Mouse (Mus musculus) liver, embryonic 16.5 days (tissue): ENCODE results near the gene Pld1. TPM values are rescaled to one million over a fixed set of nuclear protein-coding genes. Genes with fewer than 3 reads are reported as not detected.
A peak's percentile ranks its signal among the peaks of the same experiment; 100 is the strongest.

Source experiments
- ATAC-seq: fragments of 200-750 bp; cut with Nextera tagmentation; 2 replicates; pipeline ENCODE4 v1.8.0; 2017; ENCODE audit warnings: low read depth, mild to moderate bottlenecking, moderate number of reproducible peaks, moderate library complexity
- H3K27ac ChIP-seq: fragments of 300-500 bp; sonication (generic); 2 replicates; pipeline ENCODE4 v1.5.1; 2014; ENCODE audit warnings: mild to moderate bottlenecking, low read length
- H3K27me3 ChIP-seq: fragments of 300-500 bp; sonication (generic); 2 replicates; pipeline ENCODE4 v1.6.1; 2014; ENCODE audit warnings: low read depth, low read length, mixed read lengths; ENCODE audit not compliant: control insufficient read depth, insufficient read depth
- H3K36me3 ChIP-seq: fragments of 300-500 bp; sonication (generic); 2 replicates; pipeline ENCODE4 v1.6.1; 2014; ENCODE audit warnings: mild to moderate bottlenecking; ENCODE audit not compliant: control insufficient read depth, insufficient read depth
- H3K4me1 ChIP-seq: fragments of 300-500 bp; sonication (generic); 2 replicates; pipeline ENCODE4 v1.6.1; 2014; ENCODE audit warnings: low read depth, low read length, mixed read lengths; ENCODE audit not compliant: control insufficient read depth
- H3K4me2 ChIP-seq: fragments of 300-500 bp; sonication (generic); 2 replicates; pipeline ENCODE4 v1.6.1; 2014; ENCODE audit warnings: low read depth, low read length, mixed read lengths
- H3K4me3 ChIP-seq: fragments of 300-500 bp; sonication (generic); 2 replicates; pipeline ENCODE4 v1.5.1; 2014; ENCODE audit warnings: low read depth, mild to moderate bottlenecking, low read length
- H3K9ac ChIP-seq: fragments of 300-500 bp; sonication (generic); 2 replicates; pipeline ENCODE4 v1.6.1; 2014; ENCODE audit warnings: low read depth, low read length
- H3K9me3 ChIP-seq: fragments of 300-500 bp; sonication (generic); replicated peaks from 2 replicates; pipeline ENCODE4 v1.6.1; 2016; ENCODE audit warnings: low read length; ENCODE audit not compliant: control insufficient read depth
- WGBS: fragments of 180-500 bp; shearing (Covaris S2); extraction: QIAGEN DNeasy Blood & Tissue Kit; methylation state at CpG from one replicate; pipeline ENCODE4 v1.1.7; 2014; ENCODE audit not compliant: insufficient replicate concordance; 5-methylcytosine and 5-hydroxymethylcytosine counted together
- polyA plus RNA-seq: library from polyadenylated mRNA; unstranded; fragments of >200 nt; fragmentation: Nextera tagmentation; extraction: Ambion mirVana; gene quantifications from 2 replicates; pipeline ENCODE4 v1.2.1, GENCODE M21; 2015

The Pld1 gene
- polyA plus RNA-seq, 1 experiment from 2014 or later: 6.8 TPM

DNA sequence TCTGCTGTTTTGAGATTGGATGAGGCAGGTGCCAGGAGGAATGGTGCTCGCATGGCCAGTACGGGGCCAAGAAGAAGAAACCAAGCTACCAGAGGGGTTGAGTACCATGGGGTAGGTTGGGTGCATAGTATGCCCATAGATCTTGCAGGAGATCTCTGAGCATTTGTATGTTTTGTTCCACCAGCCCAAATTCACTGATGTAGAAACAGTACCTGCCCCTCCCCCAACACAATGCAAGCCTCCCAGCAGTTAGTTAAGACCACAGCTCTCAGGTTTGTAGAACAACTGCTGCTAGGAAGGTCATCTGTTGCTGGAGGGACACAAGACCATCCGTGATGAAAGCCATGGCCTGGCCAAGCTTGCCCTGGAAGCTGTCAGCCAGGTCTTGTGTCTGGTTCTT is 220.4 kb downstream of the Pld1 start:
- no peak overlapping the region for H3K4me2 ChIP-seq
- no peak for ATAC-seq

DNA sequence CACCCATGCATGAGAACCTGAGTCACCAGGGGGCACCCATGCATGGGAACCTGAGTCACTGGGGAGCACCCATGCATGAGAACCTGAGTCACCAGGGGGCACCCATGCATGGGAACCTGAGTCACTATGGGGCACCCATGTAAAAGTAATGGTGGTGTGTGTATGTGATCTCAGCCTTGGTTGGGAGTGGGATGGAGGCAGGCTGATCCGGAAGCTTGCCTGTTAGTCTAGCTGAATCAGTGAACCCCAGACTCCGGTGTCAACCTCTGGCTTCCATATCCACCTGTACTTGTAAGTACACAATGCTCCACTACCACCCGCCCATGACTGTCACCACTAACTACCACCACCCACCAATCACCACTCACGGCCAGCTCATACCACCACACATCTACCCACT is 223.9 kb downstream of the Pld1 start:
- H3K9me3 ChIP-seq: no peaks in the 10 kb centered on the region
- H3K4me2 ChIP-seq: no peak overlapping the region
- no peaks in the 10 kb centered on the region for H3K27me3 ChIP-seq
- 67% methylated on average over 4 of the region's 4 CpGs for WGBS
- H3K36me3 ChIP-seq: no peaks in the 10 kb centered on the region
- no peak overlapping the region for H3K27ac ChIP-seq
- ATAC-seq: no peak
- H3K9ac ChIP-seq: no peak overlapping the region
- H3K4me3 ChIP-seq: no peak overlapping the region
- H3K4me1 ChIP-seq: no peaks in the 10 kb centered on the region

More for the DNA sequence above, 220.4 kb downstream of the Pld1 start:
- H3K9me3 ChIP-seq: no peaks in the 10 kb centered on the region
- no peaks in the 10 kb centered on the region for H3K4me1 ChIP-seq
- H3K4me3 ChIP-seq: no peak overlapping the region
- no peak overlapping the region for H3K9ac ChIP-seq
- no peaks in the 10 kb centered on the region for H3K36me3 ChIP-seq
- no peaks in the 10 kb centered on the region for H3K27me3 ChIP-seq
- no peak overlapping the region for H3K27ac ChIP-seq
- WGBS: 73% methylated on average over 3 of the region's 3 CpGs

DNA sequence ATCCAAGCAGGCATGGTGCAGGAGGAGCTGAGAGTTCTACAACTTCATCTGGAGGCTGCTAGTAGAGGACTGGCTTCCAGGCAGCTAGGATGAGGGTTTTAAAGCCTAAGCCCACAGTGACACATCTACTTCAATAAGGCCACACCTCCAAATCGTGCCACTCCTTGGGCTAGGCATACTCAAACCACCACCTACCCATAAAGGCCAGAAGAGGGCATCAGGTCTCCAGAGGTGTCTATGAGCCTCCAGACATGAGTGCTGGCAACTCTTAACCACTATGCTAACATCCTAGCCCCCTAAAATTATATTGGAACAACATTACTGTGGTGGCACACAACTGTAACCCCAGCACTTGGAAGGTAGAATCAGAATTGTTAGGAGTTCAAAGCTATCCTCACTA is 226.2 kb downstream of the Pld1 start:
- no peaks in the 10 kb centered on the region for H3K9me3 ChIP-seq
- ATAC-seq: no peak

DNA sequence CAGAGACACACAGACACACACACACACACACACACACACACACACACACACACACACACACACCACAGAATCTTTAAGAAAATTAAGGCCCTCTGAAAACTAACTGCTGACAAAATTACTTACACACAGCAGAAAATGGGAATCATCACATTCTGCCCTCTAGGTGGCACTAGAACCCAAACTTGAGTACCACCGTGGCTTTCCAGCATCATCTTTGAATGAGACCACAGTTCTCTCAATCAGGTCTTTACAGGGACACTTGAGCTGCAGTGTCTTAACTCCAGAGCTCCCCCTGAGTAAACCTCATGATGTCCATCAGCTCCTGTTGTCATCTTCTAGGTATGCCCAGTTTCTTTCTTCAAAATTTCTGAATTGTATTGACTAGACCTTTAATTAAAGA is 227.1 kb downstream of the Pld1 start:
- no peak overlapping the region for H3K4me2 ChIP-seq
- no peaks in the 10 kb centered on the region for H3K36me3 ChIP-seq
- no peak overlapping the region for H3K9ac ChIP-seq
- no peaks in the 10 kb centered on the region for H3K27me3 ChIP-seq
- H3K4me3 ChIP-seq: no peak overlapping the region
- H3K9me3 ChIP-seq: no peaks in the 10 kb centered on the region
- WGBS: 0% methylated on average over 1 of the region's 1 CpGs
- no peak for ATAC-seq
- H3K4me1 ChIP-seq: no peaks in the 10 kb centered on the region
- no peak overlapping the region for H3K27ac ChIP-seq

More for the DNA sequence above, 226.2 kb downstream of the Pld1 start:
- Histone ChIP-seq H3K9ac (no peak overlapping the region), H3K4me1 (no peaks in the 10 kb centered on the region), H3K36me3 (no peaks in the 10 kb centered on the region), H3K27me3 (no peaks in the 10 kb centered on the region), H3K27ac (no peak overlapping the region), H3K4me3 (no peak overlapping the region), H3K4me2 (no peak overlapping the region)
- 22% methylated on average over 1 of the region's 1 CpGs for WGBS

DNA sequence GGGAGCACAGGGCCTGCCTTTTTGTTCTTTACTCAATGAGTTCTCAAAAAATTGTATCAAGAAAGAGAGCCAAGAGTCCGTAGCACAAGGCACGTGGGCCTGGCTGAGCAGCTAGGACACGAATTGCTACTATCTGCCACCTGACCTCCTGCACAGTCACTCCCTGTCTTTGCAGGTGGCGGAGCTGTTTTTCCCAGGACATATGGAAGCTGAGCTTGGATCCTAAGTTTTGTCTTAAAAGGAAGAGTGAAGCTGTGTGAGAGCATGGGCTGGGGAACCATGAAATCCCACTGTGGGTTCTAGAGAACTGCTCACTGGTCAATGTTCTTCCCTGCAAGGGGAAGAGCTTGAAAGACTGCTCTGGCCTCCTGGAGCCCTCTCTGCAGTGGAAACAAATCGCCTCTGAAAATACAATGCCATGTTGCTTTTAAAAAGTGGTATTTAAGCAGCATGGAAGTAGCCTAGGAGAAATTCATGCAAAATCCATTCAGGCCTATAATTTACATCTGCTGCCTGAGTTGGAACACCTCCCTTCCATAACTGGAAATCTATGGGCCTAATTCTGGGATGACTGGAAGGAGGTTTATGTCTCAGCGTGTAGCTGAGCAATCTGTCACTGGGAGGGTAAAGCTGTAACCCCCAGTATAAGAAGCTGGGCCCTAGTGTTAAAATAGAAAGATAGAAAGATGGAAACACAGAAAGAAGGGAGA is 229.5 kb downstream of the Pld1 start:
- Histone ChIP-seq H3K9ac (no peak overlapping the region), H3K9me3 (no peaks in the 10 kb centered on the region), H3K4me3 (no peak overlapping the region), H3K27ac (no peak overlapping the region), H3K36me3 (no peaks in the 10 kb centered on the region), H3K4me2 (no peak overlapping the region), H3K4me1 (no peaks in the 10 kb centered on the region; the same call in 1 of the 2 replicates), H3K27me3 (no peaks in the 10 kb centered on the region)
- no peak for ATAC-seq
- WGBS: 64% methylated on average over 6 of the region's 6 CpGs

DNA sequence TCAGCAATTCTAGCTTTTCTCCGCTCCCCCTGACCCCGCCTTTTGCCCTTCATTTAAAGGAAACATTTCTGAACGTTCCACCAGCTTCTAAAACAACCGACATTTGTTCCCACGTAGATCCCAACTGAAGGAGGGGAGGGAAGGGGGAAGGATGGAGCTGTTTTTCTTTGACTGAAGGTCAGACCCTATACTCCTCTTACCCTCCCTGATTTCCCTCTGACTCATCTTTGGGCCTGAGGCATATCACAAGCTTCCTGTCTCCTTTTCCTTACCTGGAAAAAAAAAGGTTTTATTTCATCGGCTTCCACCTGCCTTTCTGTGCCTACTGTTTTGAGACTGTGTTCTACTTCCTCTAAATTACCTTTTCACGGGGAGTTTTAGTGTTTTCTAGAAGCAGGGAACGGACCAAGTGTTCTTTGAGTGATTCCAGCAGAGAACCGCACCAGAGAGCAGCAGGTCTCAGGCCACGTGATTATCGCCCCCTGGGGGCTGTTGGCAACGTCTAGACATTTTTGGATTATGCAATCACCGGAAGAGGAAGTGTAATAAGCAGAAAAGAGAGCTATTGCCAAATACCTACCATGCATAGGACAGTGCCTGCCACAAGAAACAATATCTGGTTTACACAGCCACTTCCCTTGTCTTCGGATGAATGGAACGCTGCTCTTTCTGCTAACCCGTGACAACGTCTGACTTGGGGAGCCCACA is 232.6 kb downstream of the Pld1 start:
- no peaks in the 10 kb centered on the region for H3K9me3 ChIP-seq
- no peaks in the 10 kb centered on the region for H3K36me3 ChIP-seq
- H3K4me1 ChIP-seq: no peaks in the 10 kb centered on the region; the same call in 1 of the 2 replicates
- peak; percentile 50 for ATAC-seq
- peak overlapping the region; percentile 32 for H3K4me2 ChIP-seq
- H3K4me3 ChIP-seq: no peak overlapping the region; the same call in 1 of the 2 replicates
- no peak overlapping the region for H3K9ac ChIP-seq
- 24% methylated on average over 17 of the region's 17 CpGs for WGBS
- H3K27me3 ChIP-seq: no peaks in the 10 kb centered on the region
- H3K27ac ChIP-seq: no peak overlapping the region

DNA sequence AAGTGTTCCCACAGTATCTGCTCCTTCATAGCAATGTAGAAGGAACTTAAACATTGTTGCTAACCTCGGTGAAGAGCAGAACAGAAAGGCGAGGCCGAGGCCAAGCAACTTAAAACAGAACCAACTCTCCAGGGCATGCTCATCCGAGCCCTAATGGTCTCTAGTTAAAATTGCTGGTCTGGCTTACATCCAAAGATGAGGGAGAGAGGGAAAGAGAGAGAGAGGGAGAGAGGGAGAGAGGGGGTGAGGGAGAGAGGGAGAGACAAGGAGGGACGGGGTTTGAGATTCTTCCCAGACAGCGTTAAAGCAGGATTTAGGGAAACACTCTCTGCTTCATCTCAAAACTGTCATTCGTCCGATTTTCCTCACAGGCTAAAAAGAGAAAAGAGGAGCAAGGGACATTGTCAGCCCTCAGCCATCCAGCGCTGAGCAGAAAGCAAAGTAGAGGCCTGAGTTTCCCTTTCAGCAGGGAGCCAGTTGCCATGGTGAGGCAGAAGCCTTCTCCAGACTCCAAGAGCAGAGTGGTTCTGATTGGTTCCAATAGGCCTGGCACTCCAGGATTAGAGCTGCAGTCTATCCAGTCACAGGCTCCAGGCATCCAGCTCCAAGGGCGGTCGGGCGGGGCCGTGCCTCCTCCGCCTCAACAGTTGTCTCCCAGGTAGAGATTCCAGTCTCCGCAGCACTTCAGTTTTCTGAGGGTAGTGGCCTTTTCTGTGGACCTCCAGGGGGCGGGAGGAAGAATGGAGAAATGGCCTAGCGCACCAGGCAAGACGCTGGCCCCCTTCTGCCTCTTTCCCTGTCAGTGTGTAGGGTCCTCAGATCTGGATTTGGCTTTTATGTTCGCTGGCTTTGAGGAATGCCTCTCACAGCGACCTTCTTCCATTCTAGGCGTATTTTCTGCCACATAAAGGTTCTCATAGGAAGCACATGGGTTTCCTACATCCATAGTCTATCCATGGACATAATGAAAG is 237.8 kb downstream of the Pld1 start:
- Histone ChIP-seq H3K4me3 (no peak overlapping the region), H3K9ac (no peak overlapping the region), H3K27me3 (no peaks in the 10 kb centered on the region), H3K4me2 (no peak overlapping the region), H3K27ac (no peak overlapping the region), H3K9me3 (no peaks in the 10 kb centered on the region), H3K36me3 (no peaks in the 10 kb centered on the region), H3K4me1 (no peaks in the 10 kb centered on the region; the same call in 1 of the 2 replicates)
- ATAC-seq: no peak
- 43% methylated on average over 21 of the region's 21 CpGs for WGBS

DNA sequence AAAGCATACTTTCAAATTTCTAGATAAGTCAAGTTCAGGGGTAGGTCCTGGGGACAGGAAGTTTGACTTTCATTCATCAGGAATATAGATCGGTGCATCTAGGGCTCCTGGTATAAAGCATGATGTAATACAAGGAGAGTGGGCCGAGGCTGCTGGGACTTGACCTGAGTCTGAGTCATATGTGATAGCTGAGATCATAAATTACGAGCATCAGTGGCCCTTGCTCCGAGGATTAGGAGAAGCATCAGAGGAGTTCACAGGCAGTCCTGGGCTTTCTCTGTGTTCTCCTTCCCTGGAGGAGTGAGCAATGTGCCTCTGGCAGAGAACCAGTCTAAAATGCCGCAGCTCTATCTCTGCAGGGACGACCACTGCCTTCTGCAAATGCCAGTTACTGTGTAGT is 239.8 kb downstream of the Pld1 start:
- no peak for ATAC-seq
- Histone ChIP-seq H3K4me1 (no peaks in the 10 kb centered on the region), H3K27me3 (no peaks in the 10 kb centered on the region), H3K4me2 (no peak overlapping the region), H3K27ac (no peak overlapping the region), H3K4me3 (no peak overlapping the region), H3K9ac (no peak overlapping the region), H3K9me3 (no peaks in the 10 kb centered on the region), H3K36me3 (no peaks in the 10 kb centered on the region)
- 59% methylated on average over 6 of the region's 6 CpGs for WGBS
